Mouse (Mus musculus) stomach, postnatal 0 days (tissue): ENCODE results near the gene Tmem132a.

Experiments used
- CTCF ChIP-seq: IDR thresholded peaks from 2 replicates; pipeline ENCODE4 v1.5.1; 2016; ENCODE audit warnings: antibody characterized with exemption, low read depth, mild to moderate bottlenecking, moderate library complexity
- EP300 ChIP-seq: optimal IDR thresholded peaks from 2 replicates; pipeline ENCODE3; 2016; ENCODE audit warnings: antibody characterized with exemption

GRCm38 (mm10) chr19:10828321-10828720 lies 41.4 kb downstream of the Tmem132a start:
- TF ChIP-seq EP300 (no peak), CTCF (no peak)
